Mouse (Mus musculus) cerebellum, postnatal 4 days (tissue): ENCODE data around the gene Pex11b.
A peak's percentile ranks its signal among the peaks of the same experiment; 100 is the strongest.
"Not testable (repeated sequence)": the region's sequence is repeated elsewhere in the genome, so short reads cannot be mapped to it uniquely, and the experiment has no call there.

Experiments
- DNase-seq, 2 experiments: peaks; one replicate each; pipeline ENCODE4 v3.0.0; 2022; ENCODE audit warnings: low spot score in 2 of 2, mixed read lengths in 1 of 2

Pex11b gene

DNA sequence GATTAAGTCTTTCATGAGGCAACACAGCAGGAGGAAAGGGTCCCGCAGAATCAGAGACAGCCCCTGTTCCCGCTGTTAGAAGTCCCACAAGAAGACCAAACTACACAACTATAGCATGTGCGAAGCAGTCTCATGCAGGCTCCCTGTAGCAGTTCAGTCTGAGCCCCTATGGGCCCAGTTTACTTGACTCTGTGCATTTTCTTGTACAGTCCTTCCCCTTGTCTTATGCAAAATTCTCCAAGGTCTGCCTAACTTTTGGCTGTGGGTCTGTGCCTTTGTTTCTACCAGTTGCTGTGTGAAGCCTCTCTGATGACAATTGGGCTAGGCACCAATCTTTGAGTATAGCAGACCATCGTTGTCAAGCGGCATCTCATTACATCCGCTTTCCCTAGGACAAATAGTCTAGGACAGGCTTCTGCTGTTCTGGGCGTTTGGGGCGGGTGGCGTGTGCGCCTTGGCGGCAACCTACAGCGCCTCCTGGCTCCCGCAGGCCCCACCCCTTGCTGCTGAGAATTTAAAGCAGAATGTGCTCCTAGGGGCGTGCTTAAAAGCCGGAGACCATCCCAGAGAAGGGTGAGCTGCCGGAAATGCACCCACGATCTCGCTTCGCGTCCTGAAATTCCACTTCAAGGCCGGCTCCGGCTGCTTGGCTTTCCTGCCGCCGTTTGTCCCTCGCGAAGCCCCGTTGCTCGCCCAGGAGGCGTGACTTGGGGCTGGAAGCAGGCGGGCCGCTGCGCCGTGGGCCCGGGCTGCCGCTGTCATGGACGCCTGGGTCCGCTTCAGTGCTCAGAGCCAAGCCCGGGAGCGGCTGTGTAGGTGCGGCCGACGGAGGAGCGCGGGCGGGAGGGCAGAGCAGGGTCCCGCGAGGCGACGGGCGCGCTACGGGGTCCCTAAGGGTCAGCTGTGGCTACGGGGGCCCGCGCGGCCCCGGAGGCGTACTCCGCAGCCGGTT is at the start of gene Pex11b, which contains the start of gene Gm42957:
Gene Pex11b, plus strand, starts transcription at position 449 of the 952 bp plus-strand sequence.
Gene Gm42957, plus strand, starts transcription at position 547 of the 952 bp plus-strand sequence.
- peak; percentile 80 to 82 for DNase-seq

DNA sequence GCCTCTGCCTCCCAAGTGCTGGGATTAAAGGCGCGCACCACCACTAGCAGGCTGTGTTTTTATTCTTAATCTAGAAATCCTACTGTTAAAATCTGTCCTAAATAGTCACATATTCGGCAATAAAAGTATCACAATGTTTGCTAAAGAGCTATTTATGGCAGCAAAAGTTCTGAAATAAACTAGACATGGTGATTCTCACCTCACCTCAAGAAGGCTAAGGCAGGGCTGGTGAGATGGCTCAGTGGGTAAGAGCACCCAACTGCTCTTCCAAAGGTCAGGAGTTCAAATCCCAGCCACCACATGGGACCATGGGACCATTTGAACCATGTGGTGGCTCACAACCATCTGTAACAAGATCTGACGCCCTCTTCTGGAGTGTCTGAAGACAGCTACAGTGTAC is 44.5 kb upstream of the Pex11b start:
- no peak for DNase-seq

DNA sequence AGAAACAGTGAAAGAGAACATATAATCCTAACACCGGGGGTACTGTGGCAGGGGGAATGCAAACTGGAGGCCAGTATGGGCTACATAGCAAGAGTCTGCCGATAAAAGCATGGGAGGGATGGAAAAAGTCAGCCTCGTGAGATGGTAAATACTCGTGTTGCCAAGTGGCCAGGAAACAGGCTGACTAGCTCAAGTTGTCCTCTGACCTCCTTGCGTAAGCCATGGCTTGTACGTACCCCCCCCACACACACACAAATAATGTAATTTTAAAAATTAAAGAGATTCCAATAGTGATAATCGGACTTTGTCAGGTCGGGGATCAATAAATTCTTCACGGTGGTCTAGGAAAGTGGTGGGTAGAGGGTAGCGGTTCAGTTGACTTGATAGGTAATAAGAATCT is 41.8 kb upstream of the Pex11b start:
- DNase-seq: no peak

DNA sequence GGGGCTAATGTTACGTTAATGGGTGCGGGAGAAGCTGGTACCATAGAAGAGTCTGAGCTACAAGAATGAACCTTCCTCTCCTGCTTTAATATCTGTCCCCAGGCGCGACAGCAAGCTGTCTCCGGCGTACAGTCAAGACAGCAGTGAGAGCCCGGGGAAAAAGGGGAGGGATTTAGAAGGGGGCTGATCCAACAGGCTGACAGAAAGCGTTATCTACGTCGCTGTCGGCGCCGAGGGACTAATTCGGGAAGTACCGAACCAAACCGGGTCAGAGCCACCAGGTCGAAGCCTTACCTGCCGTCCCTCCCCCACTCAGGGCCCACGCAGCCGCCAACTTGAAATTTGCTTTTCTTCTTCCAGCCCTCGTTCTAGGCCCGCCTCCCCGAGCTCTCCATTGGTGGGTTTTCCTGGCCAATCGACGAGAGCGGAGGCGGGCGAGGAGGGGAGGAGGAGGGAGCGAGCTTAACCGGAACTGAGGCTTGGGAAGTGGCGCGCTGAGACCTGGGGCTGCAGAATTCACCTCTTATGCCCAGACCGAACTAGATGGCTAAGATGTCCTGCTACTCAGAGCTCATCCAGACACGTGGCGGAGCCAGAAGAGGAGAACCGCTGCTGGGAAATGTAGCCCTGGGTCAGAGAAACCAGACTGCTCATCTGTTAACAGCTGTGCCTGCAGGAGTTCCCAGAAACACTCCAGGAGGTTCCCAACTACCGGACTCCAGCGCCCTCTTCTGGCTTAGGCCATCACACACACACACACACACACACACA is 41.2 kb upstream of the Pex11b start, which contains the start of gene Polr3gl:
Gene Polr3gl, minus strand, starts transcription at position 392 of the 771 bp plus-strand sequence.
- peak; percentile 82 to 90 for DNase-seq

DNA sequence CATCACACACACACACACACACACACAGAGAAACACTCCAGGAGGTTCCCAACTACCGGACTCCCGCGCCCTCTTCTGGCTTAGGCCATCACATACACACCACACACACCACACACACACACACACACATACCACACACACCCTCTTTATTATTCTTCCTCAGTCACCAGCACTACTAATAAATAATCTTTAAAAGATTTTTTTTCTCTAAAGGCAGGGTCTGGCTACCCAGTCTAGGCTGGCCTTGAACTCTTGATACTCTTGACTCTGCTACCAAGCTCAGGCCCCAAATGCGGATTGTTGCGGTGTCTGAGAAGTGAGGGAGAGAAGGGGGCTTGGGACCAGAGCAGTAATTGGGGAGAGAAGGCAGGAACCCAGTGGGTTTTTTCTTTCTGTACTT is 40.3 kb upstream of the Pex11b start:
- DNase-seq: no peak

DNA sequence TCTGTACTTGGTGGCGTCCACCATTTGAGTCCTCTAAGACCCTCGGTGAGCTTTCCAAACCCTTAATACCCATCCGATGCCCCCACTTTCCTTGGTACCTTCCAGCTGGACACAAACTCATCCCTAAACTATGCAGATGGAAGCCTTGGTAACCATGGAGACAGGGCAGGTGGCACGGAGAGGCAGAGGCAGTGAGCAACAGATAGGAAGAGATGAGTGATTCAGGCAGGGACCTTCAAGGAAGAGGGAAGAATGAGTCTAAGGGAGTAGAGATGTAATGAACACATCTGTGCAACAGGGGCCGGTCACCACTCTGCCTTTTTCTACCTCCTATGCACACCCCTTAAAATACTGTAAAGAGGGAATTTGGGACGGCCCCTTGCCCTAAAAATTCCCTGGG is 39.5 kb upstream of the Pex11b start:
- no peak for DNase-seq

DNA sequence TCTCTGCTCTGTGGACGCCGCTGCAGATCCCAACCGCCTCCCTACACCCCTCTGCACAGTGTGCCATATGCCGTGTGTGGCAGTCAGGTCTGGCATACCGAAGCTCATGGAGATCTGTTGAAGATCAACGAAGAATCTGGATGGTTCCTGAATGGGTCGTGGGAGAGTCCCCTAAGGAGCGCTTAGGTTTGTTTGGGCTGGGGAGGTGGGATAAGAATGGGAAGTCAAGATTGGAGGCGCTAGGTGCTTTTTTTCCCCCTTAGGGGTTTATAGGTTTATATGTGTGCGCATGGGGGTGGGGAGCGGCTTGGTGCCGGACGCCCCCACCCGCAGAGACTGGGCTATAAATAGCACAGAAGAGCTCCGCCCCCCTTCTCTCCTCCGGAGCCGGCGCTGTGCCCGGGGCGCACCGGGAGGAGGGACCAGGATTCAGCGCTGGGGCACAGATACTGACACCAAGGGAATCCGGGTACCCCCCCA is 38.9 kb upstream of the Pex11b start, which contains the start of gene Ankrd34a:
Gene Ankrd34a, plus strand, starts transcription at position 409 of the 480 bp plus-strand sequence.
- peak in 1 of 2 experiments; percentile 24 for DNase-seq

DNA sequence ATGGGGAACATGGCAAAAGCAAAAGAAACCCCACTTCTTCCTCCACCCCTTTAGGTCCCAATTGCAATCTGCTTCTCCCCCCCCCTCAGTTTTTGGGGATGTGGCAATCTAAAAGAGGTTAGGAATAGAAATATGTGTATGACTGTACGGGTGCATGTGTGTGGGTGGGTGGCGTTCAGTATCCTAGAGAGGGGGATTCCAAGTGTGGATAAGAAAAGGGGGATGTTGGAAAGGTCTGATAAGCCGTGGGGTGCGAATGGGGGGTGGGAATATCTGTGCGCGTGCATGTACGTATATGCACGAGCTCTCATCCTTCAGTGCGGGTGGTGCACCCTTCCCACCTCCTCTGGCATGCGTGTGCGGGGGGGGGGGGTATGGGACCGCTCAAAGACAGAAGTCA is 38.3 kb upstream of the Pex11b start:
- no peak for DNase-seq

DNA sequence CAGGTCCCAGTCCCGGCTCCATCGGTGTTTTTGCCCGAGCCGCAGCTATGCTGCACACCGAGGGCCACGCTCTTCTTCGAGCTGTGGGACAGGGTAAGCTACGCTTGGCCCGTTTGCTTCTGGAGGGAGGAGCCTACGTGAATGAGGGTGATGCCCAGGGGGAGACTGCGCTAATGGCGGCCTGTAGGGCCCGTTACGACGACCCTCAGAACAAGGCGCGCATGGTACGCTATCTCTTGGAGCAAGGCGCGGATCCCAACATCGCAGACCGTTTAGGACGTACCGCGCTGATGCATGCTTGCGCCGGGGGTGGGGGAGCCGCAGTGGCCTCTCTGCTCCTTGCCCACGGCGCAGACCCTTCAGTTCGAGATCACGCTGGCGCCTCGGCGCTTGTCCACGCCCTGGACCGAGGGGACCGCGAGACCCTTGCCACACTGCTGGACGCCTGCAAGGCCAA is 37.7 kb upstream of the Pex11b start:
- DNase-seq: peak in 1 of 2 experiments; percentile 24

DNA sequence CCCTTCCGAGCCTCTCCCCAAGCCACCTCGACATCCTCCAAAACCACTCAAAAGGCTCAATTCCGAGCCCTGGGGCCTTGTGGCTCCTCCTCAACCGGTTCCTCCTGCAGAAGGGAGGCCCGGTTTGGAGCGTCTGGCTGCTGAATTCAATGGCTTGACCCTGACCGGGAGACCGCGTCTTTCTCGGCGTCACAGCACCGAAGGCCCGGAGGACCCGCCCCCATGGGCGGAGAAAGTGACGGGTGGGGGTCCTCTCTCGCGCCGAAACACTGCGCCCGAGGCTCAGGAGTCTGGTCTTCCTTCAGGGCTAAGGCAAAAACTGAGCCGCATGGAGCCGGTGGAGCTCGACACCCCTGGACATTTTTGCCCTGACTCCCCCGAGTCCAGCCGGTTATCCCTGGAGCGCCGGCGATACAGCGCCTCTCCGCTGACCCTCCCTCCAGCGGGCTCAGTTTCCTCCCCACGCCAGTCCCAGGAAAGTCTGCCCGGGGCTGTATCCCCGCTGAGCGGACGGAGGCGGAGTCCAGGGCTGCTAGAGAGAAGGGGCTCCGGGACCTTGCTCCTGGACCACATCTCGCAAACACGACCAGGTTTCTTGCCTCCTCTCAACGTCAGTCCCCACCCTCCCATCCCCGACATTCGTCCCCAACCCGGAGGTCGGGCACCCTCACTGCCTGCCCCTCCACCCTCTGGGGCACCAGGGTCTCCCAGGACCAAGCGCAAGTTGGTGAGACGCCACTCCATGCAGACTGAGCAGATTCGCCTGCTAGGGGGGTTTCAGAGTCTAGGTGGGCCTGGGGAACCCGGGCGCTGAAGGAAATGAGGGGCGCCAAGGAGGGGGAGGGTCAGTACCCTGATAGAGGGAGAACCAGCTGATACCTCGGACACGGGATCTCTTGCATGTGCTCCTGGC is 36.8 kb upstream of the Pex11b start:
- peak; percentile 52 to 62 for DNase-seq

DNA sequence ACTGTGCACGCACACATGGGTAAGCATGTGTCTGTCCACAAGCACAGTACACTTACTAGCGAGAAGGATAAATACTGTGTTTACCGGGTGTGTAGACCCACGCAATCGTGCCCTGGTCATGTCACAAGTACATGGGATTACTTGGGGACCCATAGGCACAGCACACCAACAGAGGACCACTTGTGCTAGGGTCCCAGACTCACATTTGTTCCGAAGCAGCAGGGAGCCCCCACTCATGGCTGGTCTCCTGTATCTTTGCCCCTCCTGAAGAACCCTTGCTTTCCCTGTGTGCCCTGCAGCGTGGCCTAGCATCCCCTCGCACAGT is 36.1 kb upstream of the Pex11b start:
- no peak for DNase-seq

DNA sequence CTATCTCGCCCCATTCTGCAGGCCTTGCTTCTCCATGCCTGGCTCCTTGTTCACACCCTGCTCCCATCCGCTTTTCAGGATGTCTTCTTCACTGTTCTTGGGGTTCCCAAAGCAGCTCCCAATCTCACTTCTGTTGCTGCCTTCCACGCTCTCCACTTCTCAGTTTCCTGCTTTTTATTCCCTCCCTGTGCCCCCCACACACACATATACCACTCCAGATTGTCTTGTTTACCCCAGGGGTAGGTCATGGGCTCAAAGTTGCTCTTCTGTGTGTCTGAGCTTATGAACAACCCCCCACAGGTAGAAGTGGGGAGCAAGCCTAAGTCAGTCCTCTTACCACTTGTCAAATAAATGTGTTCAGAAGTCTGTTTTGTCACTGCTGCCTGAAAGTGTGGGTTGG is 35.8 kb upstream of the Pex11b start:
- no peak for DNase-seq

DNA sequence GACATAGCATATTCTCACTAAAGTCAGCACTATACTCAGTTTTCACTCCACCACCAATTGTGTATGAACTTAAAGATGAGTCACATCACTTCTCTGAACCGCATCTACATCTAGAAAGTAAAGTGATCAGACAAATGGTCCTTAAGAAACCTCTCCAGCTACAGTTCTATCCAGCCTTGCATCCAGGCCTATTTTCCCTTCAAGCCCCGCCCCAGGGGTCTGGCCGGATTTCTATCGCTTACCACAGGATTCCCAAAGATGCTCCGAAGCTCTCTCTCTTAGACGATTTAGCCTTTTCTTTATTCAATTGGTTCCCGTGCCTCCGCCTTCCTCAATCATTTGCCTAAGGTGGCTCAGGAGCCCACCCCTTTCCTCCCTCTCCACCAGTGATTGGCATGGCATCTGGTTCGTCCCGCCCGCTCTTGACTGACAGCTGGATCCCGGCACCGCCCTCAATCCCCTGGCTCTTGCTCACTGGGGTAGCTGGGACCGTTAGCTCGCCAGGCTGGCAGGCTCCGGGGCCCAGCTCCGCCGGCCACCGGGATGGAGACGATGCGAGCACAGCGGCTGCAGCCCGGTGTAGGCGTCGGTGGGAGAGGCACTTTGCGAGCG is 34.4 kb upstream of the Pex11b start, which contains the start of gene Lix1l:
Gene Lix1l, plus strand, starts transcription at position 511 of the 612 bp plus-strand sequence.
- DNase-seq: peak; percentile 71 to 85

DNA sequence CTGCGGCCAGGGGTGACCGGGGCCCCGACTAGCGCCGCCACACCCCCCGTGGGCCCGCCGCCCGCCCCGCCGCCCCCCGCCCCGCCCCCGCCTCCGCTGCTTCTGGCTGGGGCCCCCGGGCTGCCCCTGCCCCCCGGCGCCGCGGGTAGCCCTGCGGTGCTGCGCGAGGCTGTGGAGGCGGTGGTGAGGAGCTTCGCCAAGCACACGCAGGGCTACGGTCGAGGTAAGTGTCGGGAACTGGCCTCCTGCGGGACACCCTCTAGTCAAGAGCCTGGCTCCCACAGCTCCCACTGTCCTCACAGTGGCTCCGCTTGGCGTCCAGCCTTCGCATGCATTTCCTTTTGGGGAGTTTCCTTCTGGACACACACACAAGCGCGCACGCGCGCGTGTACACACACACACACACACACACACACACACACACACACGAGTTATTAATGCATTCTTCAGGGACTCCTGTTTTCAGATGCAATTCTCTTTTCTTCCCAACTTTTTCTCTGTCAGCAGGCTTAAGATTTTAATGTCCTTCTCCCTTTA is 33.9 kb upstream of the Pex11b start:
- peak in 1 of 2 experiments; percentile 43 for DNase-seq

DNA sequence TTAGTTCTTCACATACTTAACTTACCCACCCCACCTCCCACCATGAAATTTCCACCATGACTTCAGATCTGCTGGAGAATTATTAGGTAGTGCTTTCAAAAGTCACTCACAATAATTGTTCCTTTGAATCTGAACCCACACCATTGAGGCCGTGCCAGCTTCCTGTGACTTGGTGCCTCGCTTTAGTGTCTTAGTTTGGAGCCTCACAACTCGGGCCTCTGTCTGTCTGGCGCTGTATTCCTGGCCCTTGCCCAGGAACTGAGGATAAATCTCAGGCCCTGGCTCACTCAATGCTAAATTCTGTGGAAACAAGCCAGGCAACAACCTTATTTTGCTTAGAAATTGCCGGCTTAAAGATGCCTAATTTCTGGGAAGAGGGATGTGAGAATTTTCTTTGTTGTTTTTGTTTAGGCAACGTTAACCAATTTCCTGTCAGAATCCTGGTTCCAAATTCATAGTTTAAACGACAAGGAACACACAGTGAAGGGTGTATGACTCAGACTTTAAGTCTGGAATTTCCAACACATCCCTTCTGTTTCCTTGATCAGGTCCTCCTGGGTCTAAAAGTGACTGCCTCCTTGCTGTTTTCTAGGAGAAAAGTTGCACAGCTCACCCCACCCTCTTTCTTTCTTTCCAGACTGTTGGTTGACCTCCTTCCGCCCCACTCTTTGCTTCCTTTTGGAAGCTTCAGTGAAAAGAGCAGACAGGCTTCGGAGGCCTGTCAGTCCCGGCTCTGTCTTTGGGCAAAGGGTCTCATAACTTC is 33.1 kb upstream of the Pex11b start:
- peak in 1 of 2 experiments; percentile 44 for DNase-seq

DNA sequence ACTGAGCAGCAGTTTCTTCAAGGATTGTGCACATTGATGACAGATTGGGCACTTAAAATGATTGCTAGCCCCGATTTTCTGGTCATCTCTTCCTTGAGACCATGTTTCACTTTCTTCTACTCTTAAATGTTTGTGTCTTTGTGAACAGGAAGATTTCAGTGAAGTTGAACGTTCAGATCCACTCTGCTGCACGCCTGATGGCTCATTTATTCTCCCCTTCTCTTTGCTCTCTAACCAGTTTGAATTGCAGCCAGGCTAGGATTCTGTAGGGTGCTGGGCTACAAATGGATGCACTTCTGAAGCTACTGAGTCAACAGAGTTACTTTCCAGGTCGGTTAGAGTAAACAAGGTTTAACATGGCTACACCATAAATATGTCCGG is 32.5 kb upstream of the Pex11b start:
- DNase-seq: no peak

DNA sequence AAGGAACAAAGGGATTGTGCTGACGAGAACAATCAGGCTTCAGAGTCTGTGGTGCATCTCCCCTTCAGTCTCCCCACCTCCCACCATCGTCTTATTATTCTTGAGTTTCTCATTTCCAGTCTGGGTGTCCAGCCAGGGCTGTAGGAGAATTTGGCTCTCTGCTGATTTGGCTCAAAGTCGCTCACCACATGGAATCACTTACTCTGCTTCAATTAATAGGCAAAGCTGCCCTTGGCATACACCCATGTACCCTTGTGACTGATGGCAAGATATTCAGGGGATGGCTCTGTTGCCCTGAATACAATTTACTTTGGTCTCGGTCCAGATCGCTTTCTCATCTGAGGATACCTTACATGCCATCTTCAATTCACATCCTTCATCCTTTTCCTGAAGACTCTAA is 31.9 kb upstream of the Pex11b start:
- DNase-seq: peak in 1 of 2 experiments; percentile 57

DNA sequence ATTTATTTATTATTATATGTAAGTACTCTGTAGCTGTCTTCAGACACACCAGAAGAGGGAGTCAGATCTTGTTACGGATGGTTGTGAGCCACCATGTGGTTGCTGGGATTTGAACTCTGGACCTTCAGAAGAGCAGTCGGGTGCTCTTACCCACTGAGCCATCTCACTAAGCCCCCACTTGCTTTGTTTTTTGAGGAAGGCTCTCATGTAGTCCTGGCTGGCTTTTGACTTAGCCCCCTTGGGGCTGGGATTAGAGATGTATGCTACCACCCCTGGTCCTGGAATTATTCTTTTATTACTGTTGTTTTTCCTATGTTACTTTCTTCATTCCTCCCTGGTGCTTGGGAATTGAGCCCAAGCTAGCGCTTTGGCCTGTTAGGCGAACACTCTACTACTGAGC is 29.2 kb upstream of the Pex11b start:
- not testable (repeated sequence) for DNase-seq

DNA sequence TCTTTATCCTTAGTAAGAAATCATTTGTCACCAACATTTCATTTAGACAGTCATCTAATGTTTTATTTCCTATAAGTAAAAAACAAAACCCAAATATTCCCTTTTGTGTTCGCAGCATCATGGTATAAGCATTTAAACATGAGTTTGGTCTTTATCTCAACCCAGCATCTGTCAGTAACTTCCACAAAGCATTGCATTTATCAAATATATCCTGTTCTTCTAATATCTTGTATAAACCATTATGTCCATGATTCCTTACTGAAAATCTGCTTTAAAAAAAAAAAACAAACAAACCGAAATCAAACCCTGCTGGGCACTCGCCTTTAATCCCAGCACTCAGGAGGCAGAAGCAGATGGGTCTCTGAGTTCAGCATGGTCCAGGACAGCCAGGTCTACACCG is 28.6 kb upstream of the Pex11b start:
- no peak for DNase-seq

DNA sequence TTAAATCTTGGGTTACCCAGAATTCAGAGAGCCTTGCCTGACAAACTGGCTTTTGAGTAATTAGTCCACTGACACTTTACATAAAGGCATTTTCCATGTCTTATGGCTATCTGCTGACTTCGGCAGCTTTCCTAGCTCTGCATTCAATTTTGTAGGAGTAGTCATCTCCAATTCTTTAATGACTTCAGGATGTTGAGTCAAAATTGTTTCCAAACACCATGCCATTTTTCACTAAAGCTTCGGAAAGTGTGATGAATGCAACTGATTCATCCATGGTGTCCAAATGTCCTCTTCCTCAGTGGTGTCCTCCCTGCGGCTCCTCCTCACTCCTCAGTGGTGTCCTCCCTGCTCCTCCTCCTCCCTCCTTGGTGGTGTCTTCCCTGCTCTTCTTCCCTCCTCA is 17.2 kb upstream of the Pex11b start:
- no peak for DNase-seq
